Mouse (Mus musculus): Measurements from ENCODE around the gene Tspan4. TPM values are rescaled to one million over a fixed set of nuclear protein-coding genes. Genes with fewer than 3 reads are reported as not detected.

Tspan4 gene
- total RNA-seq, 2 experiments from 2014 or later = 24.5 to 28.7 TPM

- DNase-seq (ENCODE audit: low spot score in 2 of 2) = no peak
Measured at GRCm38 (mm10) chr7:141497600-141497999, 22.6 kb downstream of the Tspan4 start.

- no peak for DNase-seq (ENCODE audit: low spot score in 2 of 2)
Measured at GRCm38 (mm10) chr7:141501820-141502555, 26.9 kb downstream of the Tspan4 start.

GRCm38 (mm10) chr7:141502556-141502905 is 27.5 kb downstream of the Tspan4 start:
- DNase-seq (ENCODE audit: low spot score in 2 of 2) = no peak

- no peak for DNase-seq (ENCODE audit: low spot score in 2 of 2)
Measured at GRCm38 (mm10) chr7:141506278-141506677, 31.2 kb downstream of the Tspan4 start.

GRCm38 (mm10) chr7:141508160-141508559 is 33.1 kb downstream of the Tspan4 start:
- no peak for DNase-seq (ENCODE audit: low spot score in 2 of 2)

- DNase-seq (ENCODE audit: low spot score in 2 of 2) = no peak
Measured at GRCm38 (mm10) chr7:141510196-141510595, 35.2 kb downstream of the Tspan4 start.

- DNase-seq (ENCODE audit: low spot score in 2 of 2) = no peak
Measured at GRCm38 (mm10) chr7:141510681-141511191, 35.7 kb downstream of the Tspan4 start.

- DNase-seq (ENCODE audit: low spot score in 2 of 2) = no peak
Measured at GRCm38 (mm10) chr7:141517638-141518037, 42.6 kb downstream of the Tspan4 start.

GRCm38 (mm10) chr7:141518296-141518695 is 43.3 kb downstream of the Tspan4 start:
- no peak for DNase-seq (ENCODE audit: low spot score in 2 of 2)

GRCm38 (mm10) chr7:141518926-141519325 is 43.9 kb downstream of the Tspan4 start:
- no peak for DNase-seq (ENCODE audit: low spot score in 2 of 2)

GRCm38 (mm10) chr7:141519795-141520194 is 44.8 kb downstream of the Tspan4 start:
- DNase-seq (ENCODE audit: low spot score in 2 of 2) = no peak

- DNase-seq (ENCODE audit: low spot score in 2 of 2) = no peak
Measured at GRCm38 (mm10) chr7:141523007-141523406, 48.0 kb downstream of the Tspan4 start.

GRCm38 (mm10) chr7:141524271-141524670 is 49.2 kb downstream of the Tspan4 start:
- DNase-seq (ENCODE audit: low spot score in 2 of 2) = no peak

GRCm38 (mm10) chr7:141524760-141525579 is 49.9 kb downstream of the Tspan4 start:
- DNase-seq (ENCODE audit: low spot score in 2 of 2) = peak; percentile 75 to 91

- DNase-seq (ENCODE audit: low spot score in 2 of 2) = no peak
Measured at GRCm38 (mm10) chr7:141525580-141525925, 50.5 kb downstream of the Tspan4 start.

GRCm38 (mm10) chr7:141535570-141535969 is 60.5 kb downstream of the Tspan4 start:
- DNase-seq (ENCODE audit: low spot score in 2 of 2) = no peak

GRCm38 (mm10) chr7:141538852-141539555 is 64.0 kb downstream of the Tspan4 start:
- DNase-seq (ENCODE audit: low spot score in 2 of 2) = peak; percentile 9 to 13

GRCm38 (mm10) chr7:141539556-141540311 is 64.7 kb downstream of the Tspan4 start, which contains the start of gene Chid1:
Chid1 (minus strand) TSS chr7:141539857.
- peak; percentile 95 to 98 for DNase-seq (ENCODE audit: low spot score in 2 of 2)

GRCm38 (mm10) chr7:141540312-141541081 is 65.5 kb downstream of the Tspan4 start:
- DNase-seq (ENCODE audit: low spot score in 2 of 2) = peak; percentile 64 to 80

GRCm38 (mm10) chr7:141541681-141542080 is 66.6 kb downstream of the Tspan4 start:
- no peak for DNase-seq (ENCODE audit: low spot score in 2 of 2)
